Mouse (Mus musculus) layer of hippocampus, adult 11-12 months (tissue): ENCODE data around the gene 1700001C19Rik.
"Not testable (repeated sequence)": the region's sequence is repeated elsewhere in the genome, so short reads cannot be mapped to it uniquely, and the experiment has no call there.

Experiments
- DNase-seq: peaks from one replicate; pipeline ENCODE4 v3.0.0; 2022; ENCODE audit warnings: low spot score

Gene 1700001C19Rik

DNA sequence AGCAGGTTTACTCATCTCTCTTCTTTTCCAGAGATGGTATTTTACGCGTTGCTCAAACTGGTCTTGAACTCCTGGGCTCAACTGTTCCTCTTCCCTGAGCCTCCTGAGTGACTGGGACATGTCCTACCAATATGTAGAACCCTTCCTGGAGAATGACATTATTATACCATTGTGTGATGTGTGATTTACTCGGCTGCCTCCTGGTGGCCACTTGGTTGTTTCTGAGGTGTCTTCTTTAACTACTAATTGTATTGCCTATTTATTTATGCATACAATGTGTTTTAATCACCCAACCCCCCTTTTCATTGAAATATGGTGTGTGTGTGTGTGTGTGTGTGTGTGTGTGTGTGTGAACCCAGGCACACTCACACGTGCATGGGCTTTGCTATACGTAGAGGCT lies 6.4 kb downstream of the 1700001C19Rik start:
- no peak for DNase-seq

DNA sequence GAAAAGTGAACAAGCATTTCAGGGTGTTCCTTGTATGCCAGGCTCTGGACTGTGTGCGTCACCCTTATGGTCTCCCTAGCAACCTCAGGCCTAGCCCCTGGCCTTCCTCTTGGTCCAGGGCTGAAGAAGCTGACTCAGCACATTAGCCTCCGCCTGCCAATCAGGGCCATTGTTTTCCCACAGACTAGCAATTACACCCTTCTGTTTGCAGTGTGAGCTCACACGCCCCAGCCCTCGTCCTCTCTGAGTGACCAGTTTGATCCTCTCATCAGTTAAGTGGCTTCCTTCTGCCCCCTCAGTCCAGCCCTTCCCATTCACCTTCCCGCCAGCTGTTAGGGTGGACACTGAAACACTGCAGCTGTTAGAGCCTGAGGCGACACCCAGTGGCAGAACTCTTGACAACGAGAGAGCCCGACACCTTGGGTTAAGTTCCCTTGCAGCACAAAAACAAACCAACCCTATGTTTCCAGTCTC lies 8.3 kb downstream of the 1700001C19Rik start:
- no peak for DNase-seq

DNA sequence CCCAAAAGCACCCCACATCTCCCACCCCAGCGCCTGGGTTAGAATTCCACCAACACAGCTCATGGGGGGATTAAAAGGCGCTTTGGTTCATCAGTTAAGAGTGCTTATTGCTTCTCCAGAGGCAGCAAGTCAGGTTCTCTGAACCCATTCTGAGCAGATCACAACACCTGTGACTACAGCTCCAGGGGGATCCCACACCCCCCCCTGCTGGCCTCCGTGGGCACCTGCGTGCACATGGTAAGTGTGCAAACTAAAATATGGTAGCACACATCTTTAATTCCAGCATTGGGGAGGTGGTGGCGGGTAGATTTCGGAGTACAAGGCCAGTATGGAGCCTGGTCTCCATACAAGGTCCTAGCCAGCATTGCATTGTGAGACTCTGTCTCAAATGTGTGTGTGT lies 9.9 kb downstream of the 1700001C19Rik start:
- no peak for DNase-seq

DNA sequence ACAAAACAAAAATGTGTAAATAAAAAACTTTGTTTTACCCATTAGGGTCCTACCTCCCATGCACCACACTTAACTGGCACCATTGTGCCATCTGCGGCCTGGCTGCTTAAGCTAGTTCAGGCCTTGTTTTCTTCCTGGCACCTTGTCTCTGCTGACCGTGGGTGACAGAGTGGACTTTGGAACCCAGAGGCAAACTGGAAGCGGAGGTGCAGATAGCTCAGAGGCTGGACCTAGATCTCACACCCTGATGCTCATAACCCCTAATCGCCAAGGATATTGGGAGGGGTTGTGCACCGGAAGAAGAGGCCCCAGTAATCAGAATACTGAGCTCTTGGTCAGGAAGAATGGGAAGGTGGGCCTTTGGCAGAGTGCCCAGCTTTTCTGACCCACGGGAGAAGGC lies 13.0 kb downstream of the 1700001C19Rik start:
- DNase-seq = no peak

DNA sequence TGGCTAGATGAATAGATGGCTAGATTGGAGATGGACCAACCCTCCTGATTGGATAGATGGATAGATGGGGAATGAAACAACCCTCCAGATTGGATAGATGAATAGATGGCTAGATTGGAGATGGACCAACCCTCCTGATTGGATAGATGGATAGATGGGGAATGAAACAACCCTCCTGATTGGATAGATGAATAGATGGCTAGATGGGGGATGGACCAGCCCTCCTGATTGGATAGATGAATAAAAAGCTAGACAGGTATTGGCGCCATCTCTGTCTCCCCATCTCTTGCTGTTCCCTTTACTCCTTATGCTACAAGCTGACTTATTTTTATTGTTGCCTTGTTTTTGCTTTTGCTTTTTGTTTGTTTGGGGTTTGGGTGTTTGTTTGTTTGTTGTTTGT lies 14.6 kb downstream of the 1700001C19Rik start:
- DNase-seq = not testable (repeated sequence)

DNA sequence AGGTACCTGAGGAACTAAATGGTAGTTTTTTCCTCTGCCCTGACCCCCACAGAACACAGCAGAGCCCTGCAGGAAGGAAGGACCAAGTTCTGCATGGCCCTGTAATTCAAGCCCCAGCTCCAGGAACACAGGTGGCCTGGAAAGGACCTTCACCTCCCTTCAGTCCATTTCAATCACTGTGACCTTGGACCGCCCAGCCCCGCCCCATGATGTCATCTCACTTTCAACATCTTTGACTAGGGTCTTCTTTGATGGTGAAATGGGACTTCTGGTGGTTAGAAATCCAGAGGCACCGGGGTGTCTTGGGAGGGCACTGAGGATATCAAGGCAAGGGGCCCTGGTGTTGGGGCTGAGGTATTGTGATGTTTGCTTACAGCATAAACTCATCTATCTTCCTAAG lies 15.6 kb downstream of the 1700001C19Rik start:
- DNase-seq = no peak

DNA sequence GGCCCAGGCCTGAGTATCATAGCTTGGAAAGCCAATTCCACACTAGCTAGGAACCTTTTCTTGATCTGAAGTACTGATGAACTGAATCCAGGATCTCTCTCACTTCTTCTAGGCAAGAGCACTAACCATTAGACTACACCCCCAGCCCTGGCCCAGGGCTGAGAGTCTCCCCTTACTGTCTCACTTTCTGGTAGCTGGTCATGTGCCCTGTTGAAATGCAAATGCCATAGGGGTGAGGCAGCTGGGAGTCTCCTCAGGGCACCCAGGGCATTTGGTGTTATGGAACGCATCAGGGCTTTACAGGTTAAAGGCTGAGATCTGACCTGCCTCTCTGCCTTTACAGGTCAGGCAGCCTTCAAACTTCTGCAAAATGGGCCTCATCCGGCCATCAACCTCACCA lies 17.0 kb downstream of the 1700001C19Rik start:
- DNase-seq = no peak

DNA sequence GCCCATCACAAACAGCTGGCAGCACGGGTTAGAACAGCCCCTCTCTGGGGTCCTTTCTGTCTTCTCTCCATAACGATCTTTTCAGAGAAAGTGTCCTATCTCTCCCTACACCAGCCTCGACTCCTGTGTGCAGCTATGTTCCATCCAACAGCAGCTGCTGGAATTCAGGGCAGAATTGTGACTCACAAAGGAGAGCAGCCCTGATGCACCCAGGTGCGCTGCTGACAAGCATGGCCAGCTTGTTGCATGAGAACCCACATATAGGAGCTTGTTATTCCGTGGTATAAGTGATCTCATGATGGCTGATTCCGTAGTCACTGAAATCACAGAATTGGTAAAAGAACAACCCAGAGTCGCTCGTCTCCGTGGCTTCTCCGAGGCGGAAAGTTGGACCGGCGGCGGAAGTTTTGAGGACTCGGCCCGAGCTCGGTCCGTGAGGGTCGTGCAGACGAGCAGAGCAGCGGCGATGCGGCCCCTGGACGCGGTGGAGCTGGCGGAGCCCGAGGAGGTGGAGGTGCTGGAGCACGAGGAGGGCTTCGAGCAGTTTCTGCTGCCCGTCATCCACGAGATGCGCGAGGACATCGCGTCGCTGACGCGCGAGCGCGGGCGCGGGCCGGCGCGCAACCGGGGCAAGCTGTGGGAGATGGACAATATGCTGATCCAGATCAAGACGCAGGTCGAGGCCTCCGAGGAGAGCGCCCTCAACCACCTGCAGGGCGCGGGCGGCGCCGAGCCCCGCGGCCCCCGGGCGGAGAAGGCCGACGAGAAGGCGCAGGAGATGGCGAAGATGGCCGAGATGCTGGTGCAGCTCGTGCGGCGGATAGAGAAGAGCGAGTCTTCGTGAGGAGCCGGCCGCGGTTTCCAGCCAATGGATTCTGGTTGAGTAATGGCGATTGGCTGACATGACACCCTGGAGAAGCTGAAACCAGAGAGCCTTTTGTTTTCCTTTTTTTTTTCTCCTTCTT lies 27.0 kb downstream of the 1700001C19Rik start:
- DNase-seq = not testable (repeated sequence)

DNA sequence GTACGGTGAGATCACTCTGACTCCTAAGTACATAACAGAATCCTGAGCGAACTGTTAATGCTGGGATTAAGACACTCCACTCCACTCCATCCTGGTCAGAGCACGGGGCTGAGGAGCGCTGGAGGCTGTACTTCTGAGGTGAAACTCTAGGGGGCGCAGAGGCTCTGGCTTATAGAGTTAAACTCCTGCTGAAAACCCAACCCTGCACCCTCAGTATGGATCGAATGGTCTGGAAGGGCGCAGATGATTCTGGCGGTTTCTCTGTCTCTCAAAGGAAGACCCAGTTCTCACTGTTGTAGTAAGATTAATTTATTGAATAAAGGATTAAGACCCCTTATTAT lies 28.6 kb downstream of the 1700001C19Rik start:
- DNase-seq = peak; percentile 49

DNA sequence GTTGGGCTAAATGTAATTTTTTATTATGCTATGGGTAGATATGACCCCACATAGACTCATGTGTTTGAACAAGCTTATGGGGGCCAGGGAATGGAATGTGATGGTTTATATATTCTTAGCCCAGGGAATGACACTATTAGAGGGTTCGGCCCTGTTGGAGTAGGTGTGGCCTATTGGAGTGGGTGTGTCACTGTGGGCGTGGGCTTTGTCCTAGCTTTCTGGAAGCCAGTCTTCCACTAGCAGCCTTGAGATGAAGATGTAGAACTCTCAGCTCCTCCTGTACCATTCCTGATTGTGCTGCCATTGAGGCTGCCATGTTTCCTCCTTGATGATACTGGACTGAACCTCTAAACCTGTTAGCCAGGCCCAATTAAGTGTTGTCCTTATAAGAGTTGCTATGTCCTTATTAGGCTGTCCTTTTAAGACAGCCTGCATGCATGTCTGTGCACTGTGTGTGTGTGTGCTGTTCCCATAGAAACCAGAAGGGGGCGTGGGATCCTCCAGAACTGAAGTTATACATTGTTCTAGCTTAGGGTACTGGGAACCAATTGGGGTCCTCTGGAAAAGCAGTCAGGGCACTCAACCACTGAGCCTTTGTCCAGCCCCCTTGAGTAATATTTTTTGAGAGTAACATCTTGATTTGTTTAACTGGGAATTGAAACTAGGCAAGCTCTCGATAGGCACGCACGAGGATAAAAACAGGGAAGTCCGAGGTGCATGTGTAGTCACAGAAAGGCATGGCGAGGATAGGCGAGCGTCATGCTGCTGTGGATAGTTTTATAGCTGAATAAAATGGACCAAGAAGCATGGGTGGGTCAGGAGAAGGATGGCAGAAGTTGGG lies 29.2 kb downstream of the 1700001C19Rik start:
- DNase-seq = no peak

DNA sequence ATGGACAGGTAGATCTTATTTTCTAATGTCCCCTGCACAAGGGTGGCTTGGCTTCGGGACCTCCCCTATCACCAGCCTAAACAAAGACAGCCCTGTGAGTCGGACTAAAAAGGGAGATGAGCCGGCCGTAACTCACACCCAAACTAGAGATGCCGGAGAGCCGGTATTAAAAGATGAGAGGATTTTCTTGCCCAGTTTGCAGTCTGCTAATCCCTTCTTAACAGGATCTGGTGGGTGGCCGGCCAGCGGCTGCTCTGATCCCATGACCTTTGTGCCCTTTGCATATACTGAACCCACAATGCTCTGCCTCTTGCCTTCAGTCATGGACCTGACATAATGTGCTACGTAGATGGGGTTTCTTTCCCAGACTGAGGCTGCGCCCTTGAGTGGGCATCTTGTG lies 36.7 kb downstream of the 1700001C19Rik start, which contains the start of gene Guca1a:
Gene Guca1a (minus strand): TSS at position 134 of the 400 bp plus-strand sequence.
- no peak for DNase-seq

DNA sequence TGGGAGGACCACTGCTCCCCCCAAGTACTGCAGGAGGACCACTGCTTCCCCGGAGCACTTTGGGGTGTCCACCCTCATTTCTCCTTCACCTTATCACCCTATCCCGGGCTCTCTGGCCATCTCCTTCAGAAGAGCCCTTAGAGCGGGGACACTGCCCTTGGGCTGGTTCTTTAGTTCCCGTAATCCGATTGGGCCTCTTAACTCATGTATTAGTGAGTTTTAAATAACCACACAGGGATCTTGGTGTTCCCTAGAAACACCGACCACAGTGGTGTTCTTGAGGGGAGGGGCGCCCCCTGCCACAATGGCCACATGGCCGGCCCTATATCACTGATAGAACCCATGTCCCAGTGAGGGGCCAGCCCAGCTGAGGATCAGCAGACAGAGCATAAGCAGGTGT lies 38.1 kb downstream of the 1700001C19Rik start:
- no peak for DNase-seq

DNA sequence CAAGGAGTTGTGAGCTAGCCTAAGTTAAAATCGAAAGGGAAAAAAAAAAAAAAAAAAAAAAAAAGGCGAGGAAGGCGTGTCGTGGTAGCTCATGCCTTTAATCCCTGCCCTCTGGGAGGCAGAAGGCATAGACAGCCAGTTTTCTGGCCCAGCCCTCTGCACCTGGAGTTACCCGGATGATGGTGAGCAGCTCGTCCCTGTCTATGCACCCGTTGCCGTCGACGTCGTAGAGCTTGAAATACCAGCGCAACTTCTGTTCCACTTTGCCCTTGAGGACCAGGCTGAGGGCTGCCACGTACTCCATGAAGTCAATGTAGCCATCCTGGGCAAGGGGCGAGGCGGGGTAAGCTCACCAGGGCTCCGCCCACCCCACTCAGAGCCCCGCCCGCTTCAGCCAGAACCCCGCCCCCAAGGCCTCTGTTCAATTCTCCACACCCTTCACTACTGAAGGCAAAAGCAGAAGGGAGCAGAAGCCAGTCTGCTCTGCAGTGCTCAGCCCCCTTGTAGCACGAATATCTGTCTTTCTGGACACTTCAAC lies 41.7 kb downstream of the 1700001C19Rik start:
- peak; percentile 27 for DNase-seq

DNA sequence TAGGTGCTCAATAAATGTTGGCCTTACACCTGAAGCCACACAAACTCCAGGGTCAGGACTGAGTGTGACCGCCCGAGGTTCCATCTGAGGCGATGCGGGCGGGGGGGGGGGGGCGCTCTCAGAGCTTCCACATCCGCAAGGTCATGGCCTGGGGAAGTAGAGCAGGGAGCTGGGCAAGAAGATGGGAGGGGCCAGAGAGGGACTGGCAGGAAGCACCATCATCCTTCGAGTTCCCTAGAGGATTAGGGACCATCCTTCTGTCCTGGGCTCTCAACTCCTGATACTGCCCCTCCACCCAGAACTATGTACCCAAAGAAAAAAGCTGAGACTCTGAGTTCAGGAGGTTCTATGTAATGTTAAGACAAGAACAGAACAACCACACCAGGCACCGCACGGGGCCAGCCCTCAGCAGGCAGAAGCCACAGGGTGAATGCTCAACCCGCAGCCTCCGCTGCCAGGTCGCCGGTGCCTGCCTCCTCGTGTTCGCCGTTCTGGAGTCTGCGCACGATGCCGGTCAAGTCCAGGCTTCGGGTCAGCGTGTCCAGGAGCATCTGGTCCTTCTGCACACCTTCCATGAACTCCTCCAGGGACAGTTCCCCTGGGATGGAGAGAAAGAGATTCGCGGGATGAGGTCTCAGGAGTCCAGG lies 42.8 kb downstream of the 1700001C19Rik start:
- no peak for DNase-seq

DNA sequence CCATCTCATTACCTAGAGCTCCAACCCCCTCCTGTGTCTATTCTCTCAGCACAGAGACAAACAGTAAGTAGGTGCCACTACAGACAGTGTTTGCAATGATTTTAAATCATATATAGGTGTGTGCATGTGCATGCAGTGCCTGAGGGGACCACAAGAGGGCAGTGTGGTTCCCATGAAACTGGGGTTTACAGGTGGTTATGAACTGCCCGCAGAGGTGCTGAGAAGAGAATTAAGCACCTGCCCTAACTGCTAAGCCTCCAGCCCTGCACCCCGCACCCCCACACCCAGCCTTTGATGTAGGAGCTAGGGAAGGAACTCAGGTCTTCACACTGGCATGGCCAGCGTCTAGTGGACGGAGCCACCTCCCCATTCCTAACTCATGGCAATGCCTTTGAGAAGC lies 50.5 kb downstream of the 1700001C19Rik start:
- peak; percentile 28 for DNase-seq

DNA sequence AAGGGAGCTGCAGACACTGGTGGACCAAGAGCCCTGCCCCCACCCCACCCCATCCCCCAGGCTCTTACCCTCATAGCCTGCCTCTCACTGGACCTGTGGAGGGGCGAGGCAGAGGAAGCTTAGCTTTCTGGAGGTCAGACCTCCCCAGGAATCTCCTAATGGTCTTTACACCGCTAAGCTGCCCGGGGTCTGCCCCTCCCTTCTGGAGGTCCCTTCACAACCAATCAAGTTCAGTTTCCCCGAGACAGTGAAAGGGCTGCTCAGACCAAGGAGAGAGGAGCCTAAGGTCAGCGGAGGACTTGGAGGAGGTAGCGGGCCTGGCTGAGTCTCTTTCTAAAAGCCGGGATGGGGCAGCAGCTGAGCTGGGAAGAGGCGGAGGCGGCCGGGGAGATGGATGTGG lies 52.0 kb downstream of the 1700001C19Rik start, which contains the start of gene Guca1b:
Gene Guca1b (plus strand): TSS at position 249 of the 400 bp plus-strand sequence.
- DNase-seq = no peak

DNA sequence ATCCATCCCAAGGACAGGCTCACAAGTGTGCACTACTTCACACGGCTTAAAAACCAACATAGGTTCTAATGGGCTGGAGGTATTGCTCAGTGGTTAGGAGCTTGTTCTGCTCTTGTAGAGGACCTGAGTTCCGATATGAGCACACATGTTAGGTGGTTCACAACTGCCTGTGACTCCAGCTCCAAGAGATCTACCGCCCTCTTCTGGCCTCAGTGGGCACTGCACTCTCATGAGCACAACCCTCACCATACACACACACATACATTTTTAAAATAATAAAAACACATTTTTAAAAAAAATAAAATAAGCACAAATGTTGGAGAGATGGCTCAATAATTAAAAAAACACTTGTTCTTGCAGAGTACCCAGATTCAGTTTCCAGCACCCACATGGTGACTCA lies 53.1 kb downstream of the 1700001C19Rik start:
- no peak for DNase-seq

DNA sequence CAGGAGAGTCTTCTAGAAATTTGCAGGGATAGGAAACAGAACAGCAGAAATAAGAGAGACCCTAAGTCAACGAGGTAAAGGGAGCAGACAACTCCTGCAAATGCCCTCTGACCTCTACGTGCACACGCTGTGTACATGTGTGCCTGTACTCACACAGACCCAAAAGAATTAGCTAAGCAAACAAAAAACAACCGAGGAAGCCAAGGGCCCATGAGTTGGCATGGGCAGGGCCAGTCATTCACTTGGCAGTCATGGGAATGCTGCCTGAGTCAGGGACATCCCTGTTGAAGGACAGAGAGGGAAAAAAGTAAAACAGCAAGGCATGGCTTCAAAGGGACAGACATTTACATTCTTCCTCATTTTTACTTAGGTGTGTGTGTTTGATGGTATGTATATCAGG lies 53.9 kb downstream of the 1700001C19Rik start:
- no peak for DNase-seq

DNA sequence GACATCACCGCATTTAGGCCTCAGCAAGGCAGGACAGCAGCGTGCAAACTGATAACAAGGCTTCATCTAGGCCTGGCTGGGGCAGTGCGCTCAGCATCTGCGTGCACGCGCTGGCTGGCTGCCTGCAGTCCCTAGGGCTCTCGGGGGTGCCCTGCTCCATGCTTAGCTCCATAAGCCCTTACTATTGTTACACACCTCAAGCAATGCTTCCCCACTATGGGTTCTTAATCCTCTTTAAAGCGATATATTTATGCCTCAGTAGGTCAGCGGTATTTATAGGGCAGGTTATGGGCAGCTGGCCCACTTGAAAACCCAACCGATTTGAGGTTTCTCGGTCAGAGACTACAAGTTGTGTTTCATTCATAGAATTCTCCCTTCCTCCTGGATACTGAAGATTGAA lies 55.3 kb downstream of the 1700001C19Rik start:
- no peak for DNase-seq

DNA sequence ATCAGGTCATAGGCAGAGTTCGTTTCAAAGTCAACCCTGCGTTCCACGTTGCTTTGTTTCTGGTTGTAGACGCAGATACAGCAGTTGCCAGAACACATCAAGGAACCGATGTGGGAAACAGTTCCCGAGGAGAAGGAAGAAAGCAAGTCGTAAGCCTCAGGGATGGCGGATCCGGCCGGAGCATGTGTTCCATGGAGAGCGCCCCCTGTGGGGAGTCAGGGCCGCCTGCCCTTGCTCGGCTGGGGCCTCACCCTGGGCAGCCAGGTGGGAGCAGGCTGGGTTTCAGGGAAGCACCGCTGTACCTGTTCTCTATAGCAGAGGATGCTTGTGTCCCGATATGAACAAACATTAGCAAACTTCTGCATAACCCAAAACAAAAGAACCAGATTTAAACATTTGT lies 59.0 kb downstream of the 1700001C19Rik start:
- DNase-seq = no peak

DNA sequence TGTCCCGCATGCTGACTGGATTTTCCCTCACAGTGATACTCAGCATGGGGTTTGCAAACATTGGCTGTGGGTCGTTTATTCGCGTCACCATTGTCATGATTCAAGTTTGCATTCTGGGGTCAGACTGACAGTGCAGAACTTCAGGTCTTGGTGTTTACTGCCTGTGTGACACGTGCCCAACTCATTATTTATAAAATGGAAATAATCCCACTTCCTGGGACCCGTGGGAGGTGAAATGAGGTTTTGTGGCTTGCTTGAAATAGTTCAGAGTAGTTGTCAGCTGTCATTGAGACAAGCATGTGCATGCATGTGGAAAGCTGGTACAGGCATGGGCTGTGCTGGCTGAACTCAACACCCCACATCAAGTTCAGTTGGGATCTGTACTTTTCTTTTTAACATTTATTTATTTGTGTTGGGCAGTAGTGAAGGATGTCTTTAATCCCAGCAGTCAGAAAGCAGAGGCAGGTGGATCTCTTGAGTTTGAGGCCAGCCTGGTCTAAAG lies 60.3 kb downstream of the 1700001C19Rik start:
- no peak for DNase-seq

DNA sequence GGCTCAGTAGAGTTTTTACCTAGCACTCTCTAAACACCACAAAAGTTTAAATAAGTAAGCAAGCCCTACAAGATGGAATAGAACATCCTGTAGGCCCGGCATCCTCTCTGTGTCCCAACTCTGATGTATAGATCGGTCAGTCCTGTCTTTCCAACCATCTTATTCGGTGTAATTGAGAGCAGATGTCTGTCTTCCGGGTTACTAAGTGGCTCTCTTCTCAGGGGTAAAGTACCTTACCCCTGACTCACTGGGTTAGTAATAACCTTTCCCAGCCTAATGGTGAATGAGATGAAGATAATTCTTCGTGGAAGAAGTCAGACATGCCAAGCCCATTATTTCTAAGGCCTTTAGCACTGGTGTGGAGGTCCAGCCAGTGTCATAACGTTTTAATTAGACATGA lies 63.2 kb downstream of the 1700001C19Rik start:
- DNase-seq = no peak
